Mouse (Mus musculus) forebrain, embryonic 15.5 days (tissue): ENCODE results near the gene Fancd2os. TPM values are rescaled to one million over a fixed set of nuclear protein-coding genes. Genes with fewer than 3 reads are reported as not detected.

Source experiments
- ATAC-seq: fragments of 200-750 bp; cut with Nextera tagmentation; replicated peaks from 2 replicates; pipeline ENCODE4 v1.8.0; 2017; ENCODE audit warnings: mild to moderate bottlenecking, moderate TSS enrichment, moderate library complexity
- H3K27ac ChIP-seq: fragments of 300-500 bp; sonication (generic); replicated peaks from 2 replicates; pipeline ENCODE4 v1.5.1; 2015; ENCODE audit warnings: mild to moderate bottlenecking, inconsistent platforms
- H3K27me3 ChIP-seq: fragments of 300-500 bp; sonication (generic); 2 replicates; pipeline ENCODE4 v1.6.1; 2015; ENCODE audit warnings: inconsistent platforms
- H3K36me3 ChIP-seq: fragments of 300-500 bp; sonication (generic); 2 replicates; pipeline ENCODE4 v1.6.1; 2015; ENCODE audit warnings: mild to moderate bottlenecking, inconsistent platforms
- H3K4me1 ChIP-seq: fragments of 300-500 bp; sonication (generic); 2 replicates; pipeline ENCODE4 v1.6.1; 2015; ENCODE audit warnings: inconsistent platforms
- H3K4me2 ChIP-seq: fragments of 300-500 bp; sonication (generic); replicated peaks from 2 replicates; pipeline ENCODE4 v1.6.1; 2015; ENCODE audit warnings: mild to moderate bottlenecking, inconsistent platforms
- H3K4me3 ChIP-seq: fragments of 300-500 bp; sonication (generic); 2 replicates; pipeline ENCODE4 v1.5.1; 2015; ENCODE audit warnings: mild to moderate bottlenecking, inconsistent platforms
- H3K9ac ChIP-seq: fragments of 300-500 bp; sonication (generic); replicated peaks from 2 replicates; pipeline ENCODE4 v1.6.1; 2015; ENCODE audit warnings: mild to moderate bottlenecking, inconsistent platforms
- H3K9me3 ChIP-seq: fragments of 300-500 bp; sonication (generic); 2 replicates; pipeline ENCODE4 v1.6.1; 2016; ENCODE audit warnings: inconsistent platforms
- WGBS: fragments of 180-500 bp; shearing (Covaris S2); methylation state at CpG from one replicate; pipeline ENCODE4 v1.1.7; 2015; ENCODE audit warnings: mixed read lengths; 5-methylcytosine and 5-hydroxymethylcytosine counted together
- polyA plus RNA-seq: library from polyadenylated mRNA; unstranded; fragments of >200 nt; fragmentation: Nextera tagmentation; extraction: Ambion mirVana; gene quantifications from 2 replicates; pipeline ENCODE4 v1.2.1, GENCODE M21; 2015

The Fancd2os gene
- polyA plus RNA-seq, 1 experiment from 2014 or later, result 0.22 TPM

DNA sequence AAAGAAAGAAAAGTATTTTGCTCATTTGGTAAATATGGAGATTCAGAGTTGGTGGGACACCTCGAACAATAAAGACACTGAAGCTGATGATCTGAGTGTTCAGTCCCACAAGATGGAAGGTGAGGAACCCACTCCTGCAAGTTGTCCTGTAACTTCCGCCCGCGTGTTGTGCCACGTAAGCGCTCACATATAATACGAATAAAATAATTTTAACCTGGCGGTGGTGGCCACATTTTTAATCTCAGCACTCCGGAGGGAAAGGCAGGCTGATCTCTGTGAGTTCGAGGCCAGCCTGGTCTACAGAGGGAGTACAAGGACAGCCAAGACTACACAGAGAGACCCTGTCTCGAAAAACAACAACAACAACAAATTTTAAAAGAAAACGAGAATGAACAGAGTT, 3.5 kb upstream of the Fancd2os start:
- ATAC-seq, result no peak
- 51% methylated on average over 12 of the region's 12 CpGs for WGBS
- H3K27ac ChIP-seq, result peak overlapping the region; percentile 75; the same call in 1 of the 2 replicates
- peak overlapping the region; percentile 52 for H3K4me2 ChIP-seq
- H3K4me3 ChIP-seq, result peak overlapping the region; percentile 96
- H3K36me3 ChIP-seq, result no peaks in the 10 kb centered on the region
- H3K9ac ChIP-seq, result peak overlapping the region; percentile 87
- peaks cover 22% of the 10 kb centered on the region for H3K4me1 ChIP-seq
- H3K27me3 ChIP-seq, result no peaks in the 10 kb centered on the region
- H3K9me3 ChIP-seq, result no peaks in the 10 kb centered on the region

GRCm38 (mm10) chr6:113602821-113603220, 2.3 kb upstream of the Fancd2os start:
- Histone ChIP-seq H3K9me3 (no peaks in the 10 kb centered on the region), H3K36me3 (no peaks in the 10 kb centered on the region), H3K4me1 (peaks cover 19% of the 10 kb centered on the region), H3K4me2 (no peak overlapping the region), H3K4me3 (no peak overlapping the region), H3K27ac (no peak overlapping the region), H3K27me3 (no peaks in the 10 kb centered on the region), H3K9ac (no peak overlapping the region)
- no peak for ATAC-seq
- WGBS, result 89% methylated on average over 6 of the region's 6 CpGs

DNA sequence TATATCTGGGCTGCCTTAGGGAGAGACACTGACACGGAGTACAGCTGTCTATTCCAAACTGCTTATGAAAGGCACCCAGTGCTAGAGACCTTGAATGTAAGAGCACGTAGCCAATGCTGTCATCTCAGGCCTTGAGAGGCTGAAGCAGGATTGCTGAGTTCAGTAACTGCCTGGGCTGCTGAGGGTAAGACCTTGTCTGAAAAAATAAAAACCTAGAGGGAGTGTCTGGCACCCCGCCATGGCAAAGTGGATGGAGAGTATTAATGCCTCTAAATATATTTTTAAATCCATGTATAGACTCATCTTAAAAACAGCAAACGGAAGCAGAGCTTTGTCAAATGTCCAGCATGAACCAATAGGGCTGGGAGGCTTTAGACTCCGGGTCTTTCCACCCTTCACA, 682 bp downstream of the Fancd2os start:
- Histone ChIP-seq H3K9me3 (no peaks in the 10 kb centered on the region), H3K27me3 (no peaks in the 10 kb centered on the region), H3K27ac (no peak overlapping the region), H3K9ac (no peak overlapping the region), H3K4me3 (no peak overlapping the region), H3K4me2 (no peak overlapping the region), H3K4me1 (no peaks in the 10 kb centered on the region; the same call in 1 of the 2 replicates), H3K36me3 (no peaks in the 10 kb centered on the region)
- 73% methylated on average over 5 of the region's 5 CpGs for WGBS
- no peak for ATAC-seq

GRCm38 (mm10) chr6:113597945-113598344, 2.6 kb downstream of the Fancd2os start:
- no peaks in the 10 kb centered on the region for H3K36me3 ChIP-seq
- no peaks in the 10 kb centered on the region for H3K9me3 ChIP-seq
- H3K4me2 ChIP-seq, result no peak overlapping the region
- H3K27me3 ChIP-seq, result no peaks in the 10 kb centered on the region
- ATAC-seq, result no peak
- 89% methylated on average over 4 of the region's 4 CpGs for WGBS
- H3K4me1 ChIP-seq, result no peaks in the 10 kb centered on the region
- no peak overlapping the region for H3K4me3 ChIP-seq
- no peak overlapping the region for H3K27ac ChIP-seq
- H3K9ac ChIP-seq, result no peak overlapping the region

- Histone ChIP-seq H3K9ac (no peak overlapping the region), H3K36me3 (no peaks in the 10 kb centered on the region), H3K27me3 (no peaks in the 10 kb centered on the region), H3K4me2 (no peak overlapping the region), H3K9me3 (no peaks in the 10 kb centered on the region), H3K4me1 (no peaks in the 10 kb centered on the region), H3K4me3 (no peak overlapping the region), H3K27ac (no peak overlapping the region)
- WGBS, result 93% methylated on average over 2 of the region's 2 CpGs
- no peak for ATAC-seq
These were observed 7.9 kb downstream of the Fancd2os start for GRCm38 (mm10) chr6:113592637-113593036.

DNA sequence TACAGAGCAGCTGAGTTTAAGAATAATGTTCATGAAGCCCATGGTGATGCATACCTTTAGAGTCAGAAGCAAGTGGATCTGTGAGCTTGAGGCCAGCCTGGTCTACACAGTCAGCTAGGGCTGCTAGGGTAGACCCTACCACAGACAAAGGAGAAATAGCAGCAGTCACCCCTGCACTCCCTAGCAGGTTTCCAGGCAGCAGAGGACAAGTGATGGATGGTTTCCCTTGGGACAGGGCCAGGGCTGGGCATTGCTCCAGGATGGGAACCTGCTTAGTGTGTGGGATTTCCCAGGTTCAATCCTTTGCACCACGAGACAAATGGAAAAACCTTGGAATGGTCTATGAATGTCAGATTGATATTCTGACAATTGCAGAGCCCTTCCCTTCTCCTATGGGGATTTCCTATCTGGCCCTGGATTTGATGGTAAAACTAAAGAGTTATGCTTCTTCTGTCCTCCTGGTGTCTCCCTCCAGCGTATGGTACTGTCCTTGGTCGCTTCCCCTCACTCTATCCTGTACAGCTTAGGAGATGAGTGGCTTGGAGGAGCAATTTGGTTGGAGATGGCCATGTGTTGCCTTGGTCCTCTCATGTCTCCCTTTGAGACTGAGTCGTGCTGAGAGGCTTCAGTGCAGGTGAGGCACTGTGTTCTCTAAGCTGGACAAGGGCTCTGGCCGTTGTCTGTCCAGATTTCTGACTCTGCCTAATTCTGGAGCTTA, 13.9 kb downstream of the Fancd2os start:
- no peak for ATAC-seq

DNA sequence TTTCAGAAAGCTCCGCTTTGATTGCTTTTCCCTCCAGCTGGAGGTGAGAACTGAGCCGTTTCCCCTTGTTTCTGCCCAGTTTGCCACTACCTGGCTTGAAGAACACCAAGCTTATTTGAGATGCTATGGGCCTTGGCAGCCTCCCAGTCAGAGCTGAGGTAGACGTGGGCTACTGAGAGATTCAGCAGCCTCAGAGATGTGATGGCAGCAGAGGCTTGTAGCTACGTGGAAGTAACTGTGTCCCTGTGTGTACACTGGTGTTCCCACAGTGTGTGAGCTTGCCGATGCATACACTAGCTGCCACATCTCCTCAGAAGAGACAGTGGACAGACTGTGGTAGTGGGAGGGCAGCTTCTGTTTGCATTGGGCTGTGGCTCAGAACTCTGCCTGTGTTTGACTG, 15.4 kb downstream of the Fancd2os start:
- Histone ChIP-seq H3K9ac (no peak overlapping the region), H3K4me2 (no peak overlapping the region), H3K27me3 (no peaks in the 10 kb centered on the region), H3K4me3 (no peak overlapping the region), H3K27ac (no peak overlapping the region), H3K36me3 (no peaks in the 10 kb centered on the region), H3K9me3 (no peaks in the 10 kb centered on the region), H3K4me1 (no peaks in the 10 kb centered on the region)
- 88% methylated on average over 5 of the region's 5 CpGs for WGBS
- ATAC-seq, result no peak

More for the DNA sequence above, 13.9 kb downstream of the Fancd2os start:
- Histone ChIP-seq H3K36me3 (no peaks in the 10 kb centered on the region), H3K4me1 (no peaks in the 10 kb centered on the region), H3K9ac (no peak overlapping the region), H3K4me2 (no peak overlapping the region), H3K27ac (no peak overlapping the region), H3K4me3 (no peak overlapping the region), H3K27me3 (no peaks in the 10 kb centered on the region), H3K9me3 (no peaks in the 10 kb centered on the region)
- WGBS, result 72% methylated on average over 5 of the region's 5 CpGs

GRCm38 (mm10) chr6:113583023-113583422, 17.5 kb downstream of the Fancd2os start:
- Histone ChIP-seq H3K9ac (no peak overlapping the region), H3K4me2 (no peak overlapping the region), H3K27me3 (no peaks in the 10 kb centered on the region), H3K4me3 (no peak overlapping the region), H3K9me3 (no peaks in the 10 kb centered on the region), H3K4me1 (no peaks in the 10 kb centered on the region), H3K27ac (no peak overlapping the region), H3K36me3 (no peaks in the 10 kb centered on the region)
- 94% methylated on average over 4 of the region's 4 CpGs for WGBS
- ATAC-seq, result no peak

DNA sequence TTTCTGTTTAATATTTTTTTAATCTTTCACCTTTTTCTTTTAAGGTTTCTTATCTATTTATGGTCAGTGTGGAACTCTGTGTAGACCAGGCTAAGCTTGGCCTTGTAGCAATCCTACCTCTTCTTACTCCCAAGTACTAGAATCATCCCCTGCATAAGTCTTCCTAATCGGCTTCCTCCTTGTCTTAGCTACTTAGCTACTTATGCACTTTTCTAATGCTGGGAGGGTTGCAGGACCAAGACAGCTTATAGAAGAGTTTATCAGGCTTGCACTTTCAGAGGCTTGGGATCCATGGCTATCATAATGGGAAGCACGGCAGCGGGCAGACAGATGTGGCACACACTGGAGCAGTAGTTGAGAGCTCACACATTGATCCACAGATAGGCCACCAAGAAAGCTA, 21.2 kb downstream of the Fancd2os start:
- no peak overlapping the region for H3K4me2 ChIP-seq
- 96% methylated on average over 3 of the region's 3 CpGs for WGBS
- peaks cover 3% of the 10 kb centered on the region; the same call in 1 of the 2 replicates for H3K36me3 ChIP-seq
- no peak overlapping the region for H3K9ac ChIP-seq
- ATAC-seq, result no peak
- H3K4me1 ChIP-seq, result no peaks in the 10 kb centered on the region
- no peaks in the 10 kb centered on the region for H3K9me3 ChIP-seq
- H3K27me3 ChIP-seq, result no peaks in the 10 kb centered on the region
- no peak overlapping the region for H3K27ac ChIP-seq
- no peak overlapping the region for H3K4me3 ChIP-seq

- H3K9me3 ChIP-seq, result no peaks in the 10 kb centered on the region
- ATAC-seq, result no peak
- no peaks in the 10 kb centered on the region for H3K27me3 ChIP-seq
- WGBS, result 95% methylated on average over 6 of the region's 6 CpGs
- H3K36me3 ChIP-seq, result peaks cover 3% of the 10 kb centered on the region; the same call in 1 of the 2 replicates
- no peak overlapping the region for H3K27ac ChIP-seq
- no peaks in the 10 kb centered on the region for H3K4me1 ChIP-seq
- no peak overlapping the region for H3K9ac ChIP-seq
- H3K4me3 ChIP-seq, result no peak overlapping the region
- H3K4me2 ChIP-seq, result no peak overlapping the region
These were observed 24.5 kb downstream of the Fancd2os start for GRCm38 (mm10) chr6:113576044-113576443.

- Histone ChIP-seq H3K4me2 (no peak overlapping the region), H3K36me3 (no peaks in the 10 kb centered on the region), H3K27ac (no peak overlapping the region), H3K9ac (no peak overlapping the region), H3K27me3 (no peaks in the 10 kb centered on the region), H3K9me3 (no peaks in the 10 kb centered on the region), H3K4me1 (no peaks in the 10 kb centered on the region), H3K4me3 (no peak overlapping the region)
- 98% methylated on average over 1 of the region's 1 CpGs for WGBS
- ATAC-seq, result no peak
These were observed 36.0 kb downstream of the Fancd2os start for GRCm38 (mm10) chr6:113564557-113564956.

- Histone ChIP-seq H3K9ac (no peak overlapping the region), H3K4me3 (no peak overlapping the region), H3K27ac (no peak overlapping the region), H3K4me1 (no peaks in the 10 kb centered on the region), H3K4me2 (no peak overlapping the region), H3K9me3 (no peaks in the 10 kb centered on the region), H3K27me3 (no peaks in the 10 kb centered on the region), H3K36me3 (no peaks in the 10 kb centered on the region)
- 63% methylated on average over 6 of the region's 6 CpGs for WGBS
- no peak for ATAC-seq
These were observed 40.8 kb downstream of the Fancd2os start for GRCm38 (mm10) chr6:113559736-113560135.
